Comparison of ENCODE assay signal across 10 mouse cellular contexts in the genomic region with DNA sequence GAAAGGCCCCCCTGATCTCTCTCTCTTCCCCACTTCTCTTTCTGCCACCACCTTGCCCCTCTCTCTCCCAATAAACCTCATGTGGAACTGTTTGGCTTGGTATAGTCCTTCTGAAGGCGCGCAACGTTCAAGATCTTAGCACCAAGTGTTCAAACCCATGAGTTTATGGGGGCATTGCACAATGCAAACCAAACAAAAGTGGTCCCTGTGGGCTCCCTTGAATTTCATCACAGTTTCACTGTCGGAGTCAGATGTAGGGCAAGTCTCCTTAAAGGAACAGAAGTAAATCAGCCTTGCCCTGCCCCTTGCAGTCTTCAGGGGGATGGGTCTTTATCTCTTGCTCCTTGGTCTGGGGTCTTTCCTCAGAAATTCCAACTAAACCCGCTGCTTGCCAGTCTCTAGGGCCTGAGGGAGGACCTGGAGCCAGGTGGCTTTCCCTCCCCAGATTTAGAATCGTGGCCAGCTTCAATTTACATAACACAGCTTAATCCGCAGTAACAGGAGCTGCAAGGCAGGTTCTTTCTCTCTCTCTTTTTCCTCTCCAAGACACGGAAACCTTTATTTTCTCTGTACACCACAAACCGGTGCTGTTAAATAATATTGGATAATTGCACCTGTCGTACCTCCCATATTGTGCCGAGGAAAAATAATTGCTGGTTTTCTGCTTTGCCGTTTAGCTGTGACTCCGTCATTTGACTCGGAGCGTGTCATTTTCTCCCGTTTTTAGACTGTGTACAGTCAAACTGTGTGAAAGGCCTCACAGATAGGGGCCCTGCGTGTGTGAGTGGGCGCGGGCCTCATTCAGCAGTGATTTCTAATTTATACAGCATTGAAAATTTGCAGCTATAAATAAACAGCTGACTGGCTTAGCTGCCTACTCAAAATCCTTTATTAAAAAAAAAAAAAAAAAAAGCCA.
DNase-seq lines count a peak whose midpoint lies in the region; ATAC-seq lines count a peak whose summit lies in the region.
"Had no signal": no experiment of that assay in that cellular context is flagged by ENCODE, and none has a peak within 500 bp of the region (broad histone marks: within the 10 kb centered on the region; RNA-seq: fewer than 3 reads in every experiment).

No protein-coding gene starts in this region.

- no peaks in the 10 kb centered on the region for H3K9me3 ChIP-seq in midbrain, embryonic 16.5 days (replicated peaks; ENCODE audit: control insufficient read depth, low read length, poor library complexity, severe bottlenecking)
- H3K9me3 ChIP-seq: embryonic facial prominence, embryonic 15.5 days had no signal

- H3K4me1 ChIP-seq in midbrain, embryonic 16.5 days (ENCODE audit: control insufficient read depth, insufficient read depth, low read length), result peaks cover 12% of the 10 kb centered on the region

- H3K27ac ChIP-seq in midbrain, embryonic 16.5 days (ENCODE audit: low read length), result peak overlapping the region; percentile 8; the same call in 1 of the 2 replicates
- H3K27ac ChIP-seq: embryonic facial prominence, embryonic 15.5 days had no signal

- intact Hi-C loops in gastrocnemius, postnatal 14 days (cut with DNase I; ENCODE audit: low total_unique reads), result no loop called here

- no peak for DNase-seq in cerebellum, postnatal 4 days (ENCODE audit: low spot score in 2 of 2)
- peak; percentile 28 for DNase-seq in cerebellum, adult 11 months
- peak; percentile 64 to 80 for DNase-seq in frontal cortex, adult 2 months (ENCODE audit: extremely low spot score in 1 of 2, low spot score in 1 of 2)
- DNase-seq in gastrocnemius, postnatal 14 days, result no peak
- DNase-seq in natural killer cell, adult 2 months (ENCODE audit: low spot score in 2 of 2), result no peak
- DNase-seq in lung, postnatal 10 days, result no peak
- DNase-seq: thymus, adult 2 months had no signal

- H3K4me3 ChIP-seq in midbrain, embryonic 16.5 days (ENCODE audit: low read depth, low read length), result no peak overlapping the region
- H3K4me3 ChIP-seq: embryonic facial prominence, embryonic 15.5 days had no signal

- peak; percentile 50 for ATAC-seq in cerebellum, adult (ENCODE audit: insufficient number of reproducible peaks, low FRiP score, low TSS enrichment)
- ATAC-seq in midbrain, embryonic 16.5 days, result peak; percentile 70; the same call in 1 of the 2 replicates

- no peaks in the 10 kb centered on the region for H3K27me3 ChIP-seq in midbrain, embryonic 16.5 days (ENCODE audit: control insufficient read depth, insufficient read depth, low read depth, low read length)
- H3K27me3 ChIP-seq: embryonic facial prominence, embryonic 15.5 days had no signal

- H3K4me2 ChIP-seq in midbrain, embryonic 16.5 days (ENCODE audit: low read length), result peak overlapping the region; percentile 15; the same call in 1 of the 2 replicates
- H3K4me2 ChIP-seq: embryonic facial prominence, embryonic 15.5 days had no signal

- H3K9ac ChIP-seq in midbrain, embryonic 16.5 days (ENCODE audit: low read depth, low read length), result no peak overlapping the region
- H3K9ac ChIP-seq: embryonic facial prominence, embryonic 15.5 days had no signal

- H3K36me3 ChIP-seq in midbrain, embryonic 16.5 days (ENCODE audit: control insufficient read depth, insufficient read depth, low read length), result no peaks in the 10 kb centered on the region
- H3K36me3 ChIP-seq: embryonic facial prominence, embryonic 15.5 days had no signal

- WGBS in midbrain, embryonic 16.5 days, result 23% methylated on average over 19 of the region's 19 CpGs

Comparison
In these comparisons a context has a peak if more than half of its experiments do, and no peak if none do; other contexts are left out.
1. DNase-seq: peak in cerebellum, adult 11 months (single experiment) and frontal cortex, adult 2 months (2 of 2); none in cerebellum, postnatal 4 days (0 of 2), gastrocnemius, postnatal 14 days (single experiment), natural killer cell, adult 2 months (0 of 2) and lung, postnatal 10 days (single experiment).